Mouse (Mus musculus) embryonic fibroblast, embryonic 13.5 days (primary cell): Measurements from ENCODE around the gene Gm20388.

Source experiments
- CTCF ChIP-seq: IDR thresholded peaks from 2 replicates; pipeline ENCODE4 v1.5.1; 2011; ENCODE audit warnings: mild to moderate bottlenecking, control low read depth, low read length, moderate library complexity, borderline replicate concordance; ENCODE audit not compliant: insufficient read depth
- POLR2A ChIP-seq: IDR thresholded peaks from 2 replicates; pipeline ENCODE4 v1.6.1; 2011; ENCODE audit warnings: low read depth, mild to moderate bottlenecking, control low read depth, low read length, moderate library complexity

GRCm38 (mm10) chr8:122571153-122571552 is 2660.5 kb downstream of the Gm20388 start:
- TF ChIP-seq CTCF (no peak), POLR2A (no peak)
